Mouse (Mus musculus) hindbrain, embryonic 13.5 days (tissue): ENCODE data around the gene a. TPM values are rescaled to one million over a fixed set of nuclear protein-coding genes. Genes with fewer than 3 reads are reported as not detected.

Experiments
- ATAC-seq: fragments of 200-750 bp; cut with Nextera tagmentation; 2 replicates; pipeline ENCODE4 v1.8.0; 2017; ENCODE audit warnings: moderate TSS enrichment; ENCODE audit not compliant: low FRiP score
- H3K27ac ChIP-seq: fragments of 300-500 bp; sonication (generic); 2 replicates; pipeline ENCODE4 v1.5.1; 2015; ENCODE audit warnings: inconsistent platforms, mild to moderate bottlenecking, moderate library complexity
- H3K27me3 ChIP-seq: fragments of 300-500 bp; sonication (generic); 2 replicates; pipeline ENCODE4 v1.6.1; 2015; ENCODE audit warnings: mild to moderate bottlenecking, inconsistent platforms
- H3K36me3 ChIP-seq: fragments of 300-500 bp; sonication (generic); 2 replicates; pipeline ENCODE4 v1.6.1; 2015; ENCODE audit warnings: mild to moderate bottlenecking, inconsistent platforms
- H3K4me1 ChIP-seq: fragments of 300-500 bp; sonication (generic); replicated peaks from 2 replicates; pipeline ENCODE4 v1.6.1; 2015; ENCODE audit warnings: inconsistent platforms
- H3K4me2 ChIP-seq: fragments of 300-500 bp; sonication (generic); 2 replicates; pipeline ENCODE4 v1.6.1; 2015; ENCODE audit warnings: inconsistent platforms, mild to moderate bottlenecking, moderate library complexity
- H3K4me3 ChIP-seq: fragments of 300-500 bp; sonication (generic); 2 replicates; pipeline ENCODE4 v1.5.1; 2015; ENCODE audit warnings: mild to moderate bottlenecking, inconsistent platforms
- H3K9ac ChIP-seq: fragments of 300-500 bp; sonication (generic); 2 replicates; pipeline ENCODE4 v1.6.1; 2015; ENCODE audit warnings: mild to moderate bottlenecking, inconsistent platforms
- H3K9me3 ChIP-seq: fragments of 300-500 bp; sonication (generic); 2 replicates; pipeline ENCODE4 v1.6.1; 2016; ENCODE audit warnings: inconsistent platforms
- WGBS: fragments of 180-500 bp; shearing (Covaris S2); methylation state at CpG from one replicate; pipeline ENCODE4 v1.1.7; 2015; 5-methylcytosine and 5-hydroxymethylcytosine counted together
- polyA plus RNA-seq: library from polyadenylated mRNA; unstranded; fragments of >200 nt; fragmentation: Nextera tagmentation; extraction: Ambion mirVana; gene quantifications from 2 replicates; pipeline ENCODE4 v1.2.1, GENCODE M21; 2015

Gene a
- polyA plus RNA-seq, 1 experiment from 2014 or later = 1.4 TPM

- 71% methylated on average over 1 of the region's 1 CpGs for WGBS
- Histone ChIP-seq H3K4me2 (no peak overlapping the region), H3K27ac (no peak overlapping the region), H3K9ac (no peak overlapping the region), H3K27me3 (no peaks in the 10 kb centered on the region), H3K9me3 (no peaks in the 10 kb centered on the region), H3K4me1 (no peaks in the 10 kb centered on the region), H3K36me3 (peaks cover 27% of the 10 kb centered on the region), H3K4me3 (no peak overlapping the region)
- ATAC-seq = no peak
Measured at GRCm38 (mm10) chr2:155057361-155057760, 266.2 kb downstream of the a start.

GRCm38 (mm10) chr2:155071027-155071426, 279.8 kb downstream of the a start:
- WGBS = 90% methylated on average over 9 of the region's 9 CpGs
- no peak for ATAC-seq

GRCm38 (mm10) chr2:155072353-155073145, 281.3 kb downstream of the a start:
- Histone ChIP-seq H3K27ac (no peak overlapping the region), H3K4me1 (peaks cover 21% of the 10 kb centered on the region), H3K27me3 (no peaks in the 10 kb centered on the region), H3K9ac (0 out of 2 replicates have a peak overlapping the region, but pooled peaks have one; percentile 88), H3K9me3 (no peaks in the 10 kb centered on the region), H3K4me3 (no peak overlapping the region), H3K4me2 (peak overlapping the region; percentile 74; the same call in 1 of the 2 replicates), H3K36me3 (peaks cover 10% of the 10 kb centered on the region)
- ATAC-seq = no peak
- 88% methylated on average over 8 of the region's 8 CpGs for WGBS

More at GRCm38 (mm10) chr2:155071027-155071426, 279.8 kb downstream of the a start:
- Histone ChIP-seq H3K27ac (no peak overlapping the region), H3K9ac (no peak overlapping the region), H3K4me3 (no peak overlapping the region), H3K36me3 (peaks cover 26% of the 10 kb centered on the region), H3K27me3 (no peaks in the 10 kb centered on the region), H3K4me1 (peaks cover 21% of the 10 kb centered on the region), H3K4me2 (no peak overlapping the region), H3K9me3 (no peaks in the 10 kb centered on the region)

- H3K9ac ChIP-seq = peak overlapping the region; percentile 88
- H3K27ac ChIP-seq = peak overlapping the region; percentile 87
- no peaks in the 10 kb centered on the region for H3K9me3 ChIP-seq
- WGBS = 26% methylated on average over 3 of the region's 3 CpGs
- no peaks in the 10 kb centered on the region for H3K27me3 ChIP-seq
- no peak for ATAC-seq
- H3K36me3 ChIP-seq = peaks cover 2% of the 10 kb centered on the region; the same call in 1 of the 2 replicates
- peak overlapping the region; percentile 74 for H3K4me2 ChIP-seq
- peaks cover 21% of the 10 kb centered on the region for H3K4me1 ChIP-seq
- peak overlapping the region; percentile 66 for H3K4me3 ChIP-seq
Measured at GRCm38 (mm10) chr2:155073347-155073746, 282.1 kb downstream of the a start.

- Histone ChIP-seq H3K27ac (peak within 1 kb of the TSS; percentile 87), H3K4me3 (peak within 1 kb of the TSS; percentile 66), H3K9me3 (no peaks in the 10 kb centered on the region), H3K27me3 (no peaks in the 10 kb centered on the region), H3K9ac (peak within 1 kb of the TSS; percentile 88), H3K4me1 (peaks cover 21% of the 10 kb centered on the region), H3K36me3 (no peaks in the 10 kb centered on the region), H3K4me2 (peak within 1 kb of the TSS; percentile 74)
- ATAC-seq = peak; percentile 96
- under 1% methylated on average over 56 of the region's 56 CpGs for WGBS
Measured at GRCm38 (mm10) chr2:155073978-155074765, 283.0 kb downstream of the a start, which contains the start of gene Ahcy. Ahcy (minus strand) TSS chr2:155074497.

- no peaks in the 10 kb centered on the region for H3K36me3 ChIP-seq
- peak overlapping the region; percentile 87 for H3K27ac ChIP-seq
- 21% methylated on average over 12 of the region's 12 CpGs for WGBS
- no peaks in the 10 kb centered on the region for H3K27me3 ChIP-seq
- peak overlapping the region; percentile 88 for H3K9ac ChIP-seq
- peaks cover 21% of the 10 kb centered on the region for H3K4me1 ChIP-seq
- ATAC-seq = peak; percentile 11; the same call in 1 of the 2 replicates
- peak overlapping the region; percentile 74 for H3K4me2 ChIP-seq
- peak overlapping the region; percentile 66 for H3K4me3 ChIP-seq
- H3K9me3 ChIP-seq = no peaks in the 10 kb centered on the region
Measured at GRCm38 (mm10) chr2:155074766-155075330, 283.6 kb downstream of the a start.

- 87% methylated on average over 6 of the region's 6 CpGs for whole genome bisulfite sequencing
- peak overlapping the region; percentile 74; the same call in 1 of the 2 replicates for H3K4me2 ChIP-seq
- H3K36me3 ChIP-seq = no peaks in the 10 kb centered on the region
- H3K4me1 ChIP-seq = peaks cover 21% of the 10 kb centered on the region
- H3K9me3 ChIP-seq = no peaks in the 10 kb centered on the region
- H3K27ac ChIP-seq = no peak overlapping the region
- no peak overlapping the region for H3K4me3 ChIP-seq
- H3K27me3 ChIP-seq = no peaks in the 10 kb centered on the region
- no peak for ATAC-seq
- no peak overlapping the region for H3K9ac ChIP-seq
Measured at GRCm38 (mm10) chr2:155075649-155076048, 284.4 kb downstream of the a start.

GRCm38 (mm10) chr2:155079500-155080178, 288.4 kb downstream of the a start:
- Histone ChIP-seq H3K27ac (no peak overlapping the region), H3K4me1 (peaks cover 9% of the 10 kb centered on the region), H3K4me3 (no peak overlapping the region), H3K36me3 (no peaks in the 10 kb centered on the region), H3K9ac (no peak overlapping the region), H3K4me2 (no peak overlapping the region), H3K27me3 (0 out of 2 replicates have a peak, but pooled peaks cover 4% of the 10 kb centered on the region), H3K9me3 (no peaks in the 10 kb centered on the region)
- no peak for ATAC-seq
- 23% methylated on average over 7 of the region's 7 CpGs for WGBS

- Histone ChIP-seq H3K4me3 (no peak overlapping the region), H3K27ac (no peak overlapping the region), H3K4me2 (no peak overlapping the region), H3K27me3 (0 out of 2 replicates have a peak, but pooled peaks cover 4% of the 10 kb centered on the region), H3K9me3 (no peaks in the 10 kb centered on the region), H3K9ac (no peak overlapping the region), H3K36me3 (no peaks in the 10 kb centered on the region), H3K4me1 (peaks cover 3% of the 10 kb centered on the region)
- ATAC-seq = no peak
- WGBS = 77% methylated on average over 4 of the region's 4 CpGs
Measured at GRCm38 (mm10) chr2:155080179-155080530, 289.0 kb downstream of the a start.

GRCm38 (mm10) chr2:155081056-155081455, 289.9 kb downstream of the a start:
- 0 out of 2 replicates have a peak, but pooled peaks cover 4% of the 10 kb centered on the region for H3K27me3 ChIP-seq
- ATAC-seq = no peak
- WGBS = 89% methylated on average over 2 of the region's 3 CpGs

GRCm38 (mm10) chr2:155082121-155082803, 291.1 kb downstream of the a start:
- H3K4me1 ChIP-seq = no peaks in the 10 kb centered on the region
- H3K9me3 ChIP-seq = no peaks in the 10 kb centered on the region
- no peak overlapping the region for H3K4me2 ChIP-seq
- H3K27ac ChIP-seq = no peak overlapping the region
- 0 out of 2 replicates have a peak, but pooled peaks cover 4% of the 10 kb centered on the region for H3K27me3 ChIP-seq
- no peak overlapping the region for H3K9ac ChIP-seq
- ATAC-seq = no peak
- H3K36me3 ChIP-seq = no peaks in the 10 kb centered on the region
- no peak overlapping the region for H3K4me3 ChIP-seq
- WGBS = 22% methylated on average over 8 of the region's 8 CpGs

More at GRCm38 (mm10) chr2:155081056-155081455, 289.9 kb downstream of the a start:
- no peaks in the 10 kb centered on the region for H3K4me1 ChIP-seq
- no peak overlapping the region for H3K9ac ChIP-seq
- no peaks in the 10 kb centered on the region for H3K36me3 ChIP-seq
- H3K4me2 ChIP-seq = no peak overlapping the region
- no peak overlapping the region for H3K27ac ChIP-seq
- H3K4me3 ChIP-seq = no peak overlapping the region
- no peaks in the 10 kb centered on the region for H3K9me3 ChIP-seq
